Mouse (Mus musculus): Measurements from ENCODE around the gene Sh3bp4. TPM values are rescaled to one million over a fixed set of nuclear protein-coding genes. Genes with fewer than 3 reads are reported as not detected.

Gene Sh3bp4
- 10 to 100 TPM; 17.6 to 20.4 TPM for total RNA-seq (2021)
- long read RNA-seq, experiment 1, full-length matches to known transcripts = 25 of 33 reads
- long read RNA-seq, experiment 1, partial matches to known transcripts = 6 of 33 reads
- long read RNA-seq, experiment 1, other reads (novel, unspliced or antisense) = 2 of 33 reads
- long read RNA-seq, experiment 2, full-length matches to known transcripts = 18 of 34 reads
- long read RNA-seq, experiment 2, partial matches to known transcripts = 15 of 34 reads
- long read RNA-seq, experiment 2, other reads (novel, unspliced or antisense) = 1 of 34 reads

- DNase-seq (ENCODE audit: low spot score in 2 of 2) = peak; percentile 91
Measured at GRCm38 (mm10) chr1:89070103-89070700, at the start of gene Sh3bp4. Sh3bp4 (plus strand) TSS chr1:89070415.

GRCm38 (mm10) chr1:89022997-89023396 lies 47.2 kb upstream of the Sh3bp4 start:
- no peak for DNase-seq (ENCODE audit: low spot score in 2 of 2)

GRCm38 (mm10) chr1:89024696-89025612 lies 45.3 kb upstream of the Sh3bp4 start:
- no peak for DNase-seq (ENCODE audit: low spot score in 2 of 2)

GRCm38 (mm10) chr1:89026040-89026439 lies 44.2 kb upstream of the Sh3bp4 start:
- no peak for DNase-seq (ENCODE audit: low spot score in 2 of 2)

GRCm38 (mm10) chr1:89029136-89029927 lies 40.9 kb upstream of the Sh3bp4 start:
- DNase-seq (ENCODE audit: low spot score in 2 of 2) = no peak

GRCm38 (mm10) chr1:89033661-89034060 lies 36.6 kb upstream of the Sh3bp4 start:
- no peak for DNase-seq (ENCODE audit: low spot score in 2 of 2)

- no peak for DNase-seq (ENCODE audit: low spot score in 2 of 2)
Measured at GRCm38 (mm10) chr1:89034061-89034460, 36.2 kb upstream of the Sh3bp4 start.

GRCm38 (mm10) chr1:89035115-89035514 lies 35.1 kb upstream of the Sh3bp4 start:
- peak; percentile 38 to 41 for DNase-seq (ENCODE audit: low spot score in 2 of 2)

- no peak for DNase-seq (ENCODE audit: low spot score in 2 of 2)
Measured at GRCm38 (mm10) chr1:89039836-89040235, 30.4 kb upstream of the Sh3bp4 start.

- DNase-seq (ENCODE audit: low spot score in 2 of 2) = no peak
Measured at GRCm38 (mm10) chr1:89041290-89041689, 28.9 kb upstream of the Sh3bp4 start.

- no peak for DNase-seq (ENCODE audit: low spot score in 2 of 2)
Measured at GRCm38 (mm10) chr1:89042081-89042480, 28.1 kb upstream of the Sh3bp4 start.

GRCm38 (mm10) chr1:89042956-89043355 lies 27.3 kb upstream of the Sh3bp4 start:
- DNase-seq (ENCODE audit: low spot score in 2 of 2) = no peak

GRCm38 (mm10) chr1:89045403-89045802 lies 24.8 kb upstream of the Sh3bp4 start:
- no peak for DNase-seq (ENCODE audit: low spot score in 2 of 2)

GRCm38 (mm10) chr1:89049506-89049905 lies 20.7 kb upstream of the Sh3bp4 start:
- DNase-seq (ENCODE audit: low spot score in 2 of 2) = no peak

GRCm38 (mm10) chr1:89056175-89056574 lies 14.0 kb upstream of the Sh3bp4 start:
- no peak for DNase-seq (ENCODE audit: low spot score in 2 of 2)

GRCm38 (mm10) chr1:89057430-89057829 lies 12.8 kb upstream of the Sh3bp4 start:
- DNase-seq (ENCODE audit: low spot score in 2 of 2) = peak; percentile 36 to 44

- no peak for DNase-seq (ENCODE audit: low spot score in 2 of 2)
Measured at GRCm38 (mm10) chr1:89058011-89058410, 12.2 kb upstream of the Sh3bp4 start.

- no peak for DNase-seq (ENCODE audit: low spot score in 2 of 2)
Measured at GRCm38 (mm10) chr1:89062977-89063376, 7.2 kb upstream of the Sh3bp4 start.

GRCm38 (mm10) chr1:89063800-89064199 lies 6.4 kb upstream of the Sh3bp4 start:
- no peak for DNase-seq (ENCODE audit: low spot score in 2 of 2)

- no peak for DNase-seq (ENCODE audit: low spot score in 2 of 2)
Measured at GRCm38 (mm10) chr1:89068812-89069211, 1.4 kb upstream of the Sh3bp4 start.

- peak; percentile 15 to 18 for DNase-seq (ENCODE audit: low spot score in 2 of 2)
Measured at GRCm38 (mm10) chr1:89069479-89070102, 624 bp upstream of the Sh3bp4 start.

Data from left cerebral cortex, adult 18-20 months (tissue).